Mouse (Mus musculus) spleen, postnatal 10 days (tissue): ENCODE data around the gene Cdca5.
"Not testable (repeated sequence)": the region's sequence is repeated elsewhere in the genome, so short reads cannot be mapped to it uniquely, and the experiment has no call there.

ENCODE experiments used
- DNase-seq, 2 experiments: peaks; one replicate each; pipeline ENCODE4 v3.0.0; 2021 to 2022; ENCODE audit warnings: low spot score in 2 of 2

Gene Cdca5

GRCm38 (mm10) chr19:6104476-6104875 is 19.7 kb downstream of the Cdca5 start:
- DNase-seq = no peak

GRCm38 (mm10) chr19:6105586-6105985 is 20.8 kb downstream of the Cdca5 start, which contains the start of gene Naaladl1:
Naaladl1 (plus strand) TSS chr19:6105782.
- no peak for DNase-seq

GRCm38 (mm10) chr19:6113116-6113515 is 28.3 kb downstream of the Cdca5 start:
- DNase-seq = no peak

DNA sequence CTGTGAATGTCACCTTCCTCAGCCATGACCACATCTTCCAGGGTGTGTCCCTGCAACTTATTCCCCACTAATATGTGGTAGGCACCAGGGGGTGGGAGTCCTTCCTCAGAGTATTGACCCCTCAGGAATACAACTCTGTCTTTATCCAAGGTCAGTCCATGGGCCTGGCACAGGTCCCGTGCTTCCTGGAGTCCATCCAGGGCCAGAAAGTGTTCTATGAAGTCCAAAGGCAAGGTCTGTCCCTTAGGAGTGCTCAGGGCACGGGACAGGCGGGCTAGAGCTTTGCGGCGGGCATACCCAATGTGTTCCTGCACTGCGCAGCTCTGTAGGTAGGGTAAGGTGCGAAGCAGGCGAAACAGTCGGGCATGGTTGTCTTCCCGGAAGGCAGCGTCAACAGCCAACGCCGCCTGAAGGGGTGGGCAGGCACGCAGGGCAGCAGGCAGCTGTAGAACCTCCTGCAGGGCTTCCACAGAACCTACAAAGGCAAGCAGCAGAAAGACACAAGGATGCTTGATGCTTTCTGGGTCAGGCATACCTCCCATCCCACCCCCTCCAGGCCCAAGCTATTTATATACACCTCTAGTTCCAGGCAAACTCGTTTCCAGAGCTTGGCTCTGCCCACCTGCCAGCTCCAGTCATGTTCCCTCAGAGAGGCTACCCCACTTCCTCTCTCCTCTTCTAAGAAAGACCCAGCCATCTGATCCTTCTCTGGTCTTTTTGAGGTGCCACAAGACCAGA is 31.5 kb downstream of the Cdca5 start:
- peak in 1 of 2 experiments; percentile 15 for DNase-seq

DNA sequence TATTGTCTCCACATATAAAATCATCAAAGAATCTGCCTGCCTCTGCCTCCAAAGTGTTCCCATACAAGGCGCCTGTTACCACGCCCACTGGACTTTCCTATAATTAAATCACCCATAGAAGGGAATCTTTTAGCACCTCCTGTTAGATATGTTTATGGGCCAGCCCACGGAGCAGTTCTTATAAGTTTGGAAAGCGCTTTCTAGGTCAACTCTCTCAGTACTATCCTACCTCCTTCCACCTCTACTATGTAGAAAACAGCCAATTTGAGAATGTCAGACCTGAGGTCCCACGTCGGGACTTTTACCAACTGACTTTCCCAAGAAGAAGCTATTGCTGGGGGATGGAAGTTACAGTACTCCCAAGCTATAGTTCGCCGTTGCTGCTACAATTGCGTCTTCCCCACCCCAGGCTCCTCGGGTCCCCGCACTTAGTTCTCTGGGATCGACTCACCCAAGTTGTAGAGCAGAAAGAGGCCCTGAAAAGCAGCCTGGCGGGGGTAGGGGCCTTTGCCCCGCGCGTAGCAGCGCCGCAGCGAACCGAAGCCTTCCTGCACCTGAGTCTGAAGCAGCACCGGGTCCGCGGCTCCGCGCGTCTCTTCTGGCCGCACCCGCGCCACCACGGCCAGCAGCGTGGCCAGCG is 32.7 kb downstream of the Cdca5 start:
- peak in 1 of 2 experiments; percentile 17 for DNase-seq

DNA sequence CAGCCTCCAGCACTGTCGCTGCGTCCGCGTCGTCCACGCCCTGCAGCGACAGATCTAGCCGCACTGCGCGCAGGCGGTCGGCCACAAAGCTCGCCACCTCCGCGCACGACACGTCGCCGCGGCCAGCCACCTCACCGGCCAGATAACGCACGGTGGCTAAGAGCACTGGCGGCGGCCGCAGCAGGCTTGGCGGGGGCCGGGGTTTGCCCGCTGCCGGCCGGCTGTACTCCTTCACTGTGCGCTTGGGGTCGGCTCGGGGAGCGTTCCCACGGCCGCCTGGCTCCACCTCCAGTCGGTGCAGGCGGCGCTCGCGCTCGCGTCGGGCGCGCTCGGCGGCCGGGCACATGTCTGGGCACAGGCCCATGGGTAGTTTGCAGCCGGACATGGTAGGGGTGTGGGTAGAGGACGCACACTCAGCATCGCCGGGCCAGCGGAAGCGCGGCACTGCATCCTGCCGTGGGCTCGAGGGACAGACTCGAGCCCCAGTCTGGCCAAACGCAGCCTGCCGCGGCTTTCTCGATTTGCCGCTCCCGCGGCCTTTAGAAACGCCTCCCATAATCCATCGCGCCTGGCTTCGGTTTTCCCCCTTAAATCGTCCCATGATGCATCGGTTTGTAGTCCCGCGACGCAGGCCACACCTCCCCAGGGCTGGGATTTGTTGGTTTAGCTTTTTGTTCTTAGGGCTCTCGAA is 33.3 kb downstream of the Cdca5 start, which contains the start of gene Sac3d1:
Sac3d1 (minus strand) TSS at position 665 of the 691 bp plus-strand sequence.
- DNase-seq = peak; percentile 86 to 93

- no peak for DNase-seq
Observed at GRCm38 (mm10) chr19:6118677-6119185, 33.9 kb downstream of the Cdca5 start.

DNA sequence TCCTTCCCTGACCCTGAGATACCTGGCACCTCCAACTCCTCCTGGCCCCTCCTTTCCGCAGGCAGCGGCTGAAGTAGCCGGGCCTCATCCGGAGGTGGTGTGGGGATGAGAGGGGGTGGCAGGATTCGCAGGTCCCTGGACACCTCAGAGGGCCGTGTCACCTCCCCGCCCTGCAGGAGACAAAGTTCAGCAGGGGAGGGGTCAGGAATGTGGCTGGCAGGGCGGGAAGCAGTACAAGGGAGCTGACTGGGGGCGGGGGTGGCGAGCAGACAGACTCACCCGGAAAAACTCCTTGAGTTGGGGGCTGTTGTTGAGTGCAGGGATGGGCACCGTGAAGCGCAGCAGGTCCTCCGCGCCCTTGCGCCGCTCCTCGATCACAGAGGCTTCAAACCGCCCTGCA is 37.0 kb downstream of the Cdca5 start:
- DNase-seq = no peak

DNA sequence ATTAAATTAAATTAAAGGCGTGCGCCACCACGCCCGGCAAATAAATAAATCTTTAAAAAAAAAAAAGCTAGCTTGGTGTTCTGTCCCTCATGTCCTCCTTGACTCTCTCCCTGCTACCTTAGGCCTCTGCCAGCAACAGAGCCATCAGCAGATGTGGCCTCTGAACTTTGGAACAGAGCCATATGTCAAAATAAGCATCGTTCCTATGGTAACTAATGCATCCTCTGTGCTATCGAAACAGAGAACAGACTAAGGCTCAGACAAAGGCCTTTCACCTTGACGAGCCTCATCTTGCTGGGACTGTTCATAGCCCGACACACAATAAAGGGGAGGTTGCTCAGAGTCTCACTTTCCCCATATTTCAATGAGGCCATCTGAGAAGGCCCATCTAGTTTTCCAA is 38.5 kb downstream of the Cdca5 start:
- no peak for DNase-seq

- DNase-seq = no peak
Observed at GRCm38 (mm10) chr19:6124898-6125297, 40.1 kb downstream of the Cdca5 start.

DNA sequence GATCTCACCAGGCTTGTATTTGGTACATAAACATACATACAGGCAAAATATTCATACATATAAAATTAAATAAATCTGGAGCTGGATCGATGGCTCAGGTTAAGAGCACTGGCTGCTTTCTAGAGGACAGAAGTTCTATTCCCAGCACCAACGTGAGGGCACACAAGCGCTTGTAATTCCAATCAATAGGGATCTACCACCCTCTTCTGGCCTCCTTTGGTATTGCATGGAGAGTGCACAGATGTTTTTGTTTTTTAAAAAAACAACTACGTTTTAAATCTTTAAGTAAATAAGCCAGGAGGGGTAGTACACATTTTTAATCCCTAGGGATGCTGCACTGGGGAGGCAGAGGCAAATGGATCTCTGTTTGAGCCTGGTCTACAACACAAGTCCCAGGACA is 41.5 kb downstream of the Cdca5 start:
- peak; percentile 77 to 83 for DNase-seq

- DNase-seq = no peak
Observed at GRCm38 (mm10) chr19:6126789-6127580, 42.2 kb downstream of the Cdca5 start.

GRCm38 (mm10) chr19:6127760-6128341 is 43.1 kb downstream of the Cdca5 start, which contains the start of gene Snx15:
Snx15 (minus strand) TSS chr19:6128304.
- peak; percentile 95 to 98 for DNase-seq

DNA sequence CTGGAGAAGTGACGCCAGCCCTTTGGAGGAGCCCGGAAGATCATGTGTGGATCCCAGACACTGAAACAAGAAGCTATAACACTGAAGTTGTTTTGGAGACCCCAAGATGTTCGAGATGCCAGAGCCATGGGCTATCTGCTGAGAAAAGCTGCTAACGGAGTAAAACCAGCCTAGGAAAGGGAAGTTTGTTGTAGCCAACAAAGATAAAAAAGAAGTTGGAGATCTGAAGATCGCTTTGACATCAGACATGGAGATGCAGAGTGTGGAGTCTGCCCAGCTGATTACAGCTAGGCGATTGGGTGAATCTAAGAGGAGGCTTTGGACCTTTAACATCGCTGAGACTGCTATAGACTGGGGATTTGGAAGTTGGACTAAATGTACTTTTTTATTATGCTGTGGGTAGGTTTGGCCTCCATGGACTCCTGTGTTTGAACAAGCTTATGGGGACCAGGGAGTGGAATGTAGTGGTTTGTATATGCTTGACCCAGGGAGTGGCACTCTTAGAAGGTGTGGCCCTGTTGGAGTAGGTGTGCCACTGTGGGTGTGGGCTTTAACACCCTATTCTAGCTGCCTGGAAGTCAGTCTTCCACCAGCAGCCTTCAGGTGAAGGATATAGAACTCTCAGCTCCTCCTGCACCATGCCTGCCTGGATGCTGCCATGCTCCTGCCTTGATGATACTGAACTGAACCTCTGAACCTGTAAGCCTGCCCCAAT is 45.8 kb downstream of the Cdca5 start:
- DNase-seq = peak in 1 of 2 experiments; percentile 22

GRCm38 (mm10) chr19:6132171-6132827 is 47.5 kb downstream of the Cdca5 start:
- DNase-seq = peak; percentile 32 to 56

DNA sequence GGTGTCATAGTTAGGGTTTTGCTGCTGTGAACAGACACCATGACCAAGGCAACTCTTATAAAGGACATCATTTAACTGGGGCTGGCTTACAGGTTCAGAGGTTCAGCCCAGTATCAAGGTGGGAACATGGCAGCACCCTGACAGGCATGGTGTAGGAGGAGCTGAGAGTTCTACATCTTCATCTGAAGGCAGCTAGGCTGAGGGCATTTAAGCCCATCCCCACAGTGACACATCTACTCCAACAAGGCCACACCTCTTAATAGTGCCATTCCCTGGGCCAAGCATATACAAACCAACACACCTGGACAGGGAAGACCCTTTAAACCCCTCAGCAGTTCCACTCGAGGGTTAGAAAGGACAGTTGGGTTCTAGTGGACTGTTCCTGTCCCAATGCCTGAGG is 48.4 kb downstream of the Cdca5 start:
- DNase-seq = not testable (repeated sequence)

DNA sequence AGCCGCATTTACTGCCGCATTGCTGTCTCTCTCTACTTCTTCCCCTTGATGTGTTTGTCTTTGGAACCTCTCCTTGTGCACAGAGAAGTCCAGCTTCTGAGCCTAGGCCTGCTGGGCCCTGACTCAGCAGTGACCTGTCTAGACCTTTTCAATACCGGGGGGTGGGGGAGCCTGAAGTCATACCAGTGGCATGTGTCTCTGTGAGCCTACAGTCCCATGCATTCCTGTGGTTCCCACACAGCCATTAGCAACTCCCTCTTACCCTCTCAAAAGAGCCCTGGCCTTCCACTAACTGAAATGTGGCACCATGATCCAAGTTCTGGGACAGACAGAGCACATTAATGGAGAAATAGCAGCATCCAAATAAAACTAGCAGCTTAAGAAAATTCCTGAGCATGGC is 51.6 kb downstream of the Cdca5 start:
- no peak for DNase-seq

DNA sequence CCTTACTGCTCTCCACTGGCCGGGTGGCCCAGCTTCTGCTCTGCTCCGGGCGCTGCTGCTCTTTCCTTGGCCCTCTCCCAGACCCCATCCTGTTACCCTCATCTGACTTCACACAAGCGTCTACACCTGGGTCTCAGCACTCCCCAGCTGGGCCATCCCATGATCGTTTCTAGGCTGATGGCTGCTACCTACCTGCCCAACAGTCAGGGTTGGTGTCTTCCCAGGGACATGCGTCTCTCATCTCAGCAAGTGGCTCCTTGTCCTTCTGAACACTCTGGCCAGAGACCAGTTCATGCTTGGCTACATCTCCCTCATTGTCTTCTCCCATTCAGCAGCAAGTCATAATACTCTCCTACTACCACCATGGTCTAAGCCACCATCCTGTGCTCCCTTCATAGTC is 54.9 kb downstream of the Cdca5 start:
- peak in 1 of 2 experiments; percentile 15 for DNase-seq

- no peak for DNase-seq
Observed at GRCm38 (mm10) chr19:6140374-6140677, 55.5 kb downstream of the Cdca5 start.
